Mouse (Mus musculus) granulocyte monocyte progenitor cell, adult 5-6 weeks (primary cell): Measurements from ENCODE around the gene Wwtr1. TPM values are rescaled to one million over a fixed set of nuclear protein-coding genes. Genes with fewer than 3 reads are reported as not detected.

Experiments
- ATAC-seq: replicated peaks from 2 replicates; pipeline ENCODE4 v1.8.0; 2016; ENCODE audit warnings: mild to moderate bottlenecking, moderate TSS enrichment, inconsistent platforms; ENCODE audit not compliant: poor library complexity, severe bottlenecking
- total RNA-seq, 2 experiments: library from RNA; stranded (forward) in 1 of 2; stranded (reverse) in 1 of 2; fragments of 200-712, 200-1000 nt in 1 of 2; fragments of >200 nt in 1 of 2; fragmentation: Nextera tagmentation in 1 of 2; gene quantifications; 2 replicates each; pipeline ENCODE4 v1.2.3; 2014 to 2017

The Wwtr1 gene
- total RNA-seq, 2 experiments from 2014 or later = not detected

DNA sequence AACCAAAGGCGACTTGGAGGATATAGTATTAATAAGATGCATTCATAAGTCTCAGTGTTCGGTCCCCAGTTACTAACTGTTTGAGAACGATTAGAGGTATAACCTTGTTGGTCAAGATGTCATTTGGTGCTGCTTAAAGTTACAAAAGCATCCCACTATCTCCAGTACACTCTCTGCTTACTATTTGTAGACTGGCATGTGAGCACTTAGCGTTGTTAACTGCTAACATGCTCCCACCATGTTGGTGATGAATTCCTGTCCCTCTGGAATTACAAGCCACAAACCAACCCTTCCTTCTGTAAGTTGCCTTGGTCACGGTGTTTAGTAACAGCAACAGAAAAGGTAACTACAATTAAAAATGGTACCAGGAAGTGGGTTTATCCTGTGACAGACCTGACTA lies 52.6 kb downstream of the Wwtr1 start:
- no peak for ATAC-seq

DNA sequence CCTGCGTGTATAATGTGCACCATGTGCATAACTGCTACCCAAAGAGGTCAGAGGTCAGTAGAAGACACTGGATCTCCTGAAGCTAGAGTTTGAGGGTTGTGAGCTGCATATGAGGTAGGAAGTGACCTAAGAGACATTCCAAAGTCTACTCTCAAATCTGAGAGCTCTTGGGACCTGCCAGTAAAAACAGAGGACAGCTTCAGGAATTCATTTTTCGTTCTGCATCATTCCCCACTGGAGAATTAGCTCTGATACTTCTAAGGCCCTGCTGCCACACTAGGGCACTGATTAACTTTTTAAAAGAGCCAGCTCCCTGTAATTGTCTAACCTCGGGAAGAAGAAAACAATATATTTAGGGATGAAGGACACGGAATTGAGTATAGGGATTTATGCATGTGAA lies 53.8 kb downstream of the Wwtr1 start:
- ATAC-seq = no peak

- ATAC-seq = no peak
Measured at GRCm38 (mm10) chr3:57519995-57520394, 55.7 kb downstream of the Wwtr1 start.

DNA sequence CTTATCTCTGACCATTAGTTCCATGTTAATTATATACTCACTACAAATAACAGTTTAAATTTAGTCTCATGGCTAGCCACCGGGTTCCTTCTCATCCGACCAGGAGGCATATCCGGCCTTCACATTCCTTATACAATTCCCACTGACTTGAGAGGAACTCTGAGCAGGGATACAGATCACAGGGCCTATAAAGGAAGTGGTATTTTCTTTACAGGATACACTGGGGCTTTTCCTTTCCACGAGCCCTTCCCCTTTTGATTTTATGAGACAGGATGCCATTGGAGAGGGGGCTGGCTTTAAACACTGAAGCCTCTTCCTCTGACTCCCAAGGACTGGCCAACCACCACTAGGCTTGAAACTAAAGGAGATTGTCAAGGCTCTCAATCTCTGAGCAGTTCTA lies 59.6 kb downstream of the Wwtr1 start:
- no peak for ATAC-seq

DNA sequence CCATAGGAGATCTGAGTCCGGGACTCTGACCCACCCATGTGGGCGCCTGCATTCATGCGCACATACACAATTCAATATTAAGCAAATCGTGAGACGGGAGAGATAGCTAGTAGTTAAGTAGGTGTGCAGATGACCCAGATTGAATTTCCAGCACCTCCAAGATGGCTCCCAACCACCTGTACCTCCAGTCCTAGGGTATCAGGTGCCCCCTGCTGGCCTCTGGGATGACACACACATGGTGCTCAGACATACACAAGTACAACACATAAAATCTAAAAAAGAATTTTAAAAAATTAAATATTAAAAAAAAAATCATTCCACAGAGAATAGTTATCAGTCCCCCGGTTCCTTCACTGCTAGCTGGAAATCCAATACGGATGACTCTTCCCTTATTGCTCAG lies 60.7 kb downstream of the Wwtr1 start:
- ATAC-seq = no peak

DNA sequence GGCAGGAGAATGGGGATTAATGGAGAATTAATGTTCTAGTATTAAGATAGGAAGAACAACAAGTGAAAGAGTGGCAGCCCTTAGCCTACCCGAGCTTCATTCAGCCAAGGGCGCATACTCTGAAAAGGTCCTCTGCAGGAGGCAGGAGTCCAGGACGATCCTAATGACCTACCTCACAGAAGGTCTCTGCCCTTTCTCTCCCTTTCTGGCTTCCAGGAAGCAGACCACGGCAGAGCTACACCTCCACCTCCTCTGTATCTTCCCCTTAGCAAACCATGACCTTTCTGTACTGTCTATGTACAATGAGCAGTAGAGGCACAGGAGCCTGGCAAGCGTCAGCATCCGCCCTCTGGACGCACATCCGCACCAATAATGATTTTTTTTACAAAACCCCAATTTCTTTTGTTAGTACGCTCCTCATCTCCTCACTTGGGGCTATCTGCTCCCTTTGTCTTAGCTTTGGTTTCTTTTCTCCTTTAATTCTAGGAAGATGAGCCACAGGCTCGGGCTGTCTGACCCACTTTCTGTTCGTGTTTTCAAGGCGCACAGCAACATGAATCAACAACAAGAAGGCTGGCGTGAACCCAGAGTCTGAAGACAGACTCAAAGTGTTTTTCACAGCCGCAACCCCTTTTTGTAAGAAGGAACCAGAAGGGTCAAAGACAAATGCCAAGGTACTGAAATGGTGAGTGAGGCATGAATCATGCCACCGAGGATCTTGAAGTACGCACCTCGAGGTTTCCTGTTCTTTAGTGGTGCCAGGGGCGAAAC lies 63.7 kb downstream of the Wwtr1 start:
- ATAC-seq = no peak

DNA sequence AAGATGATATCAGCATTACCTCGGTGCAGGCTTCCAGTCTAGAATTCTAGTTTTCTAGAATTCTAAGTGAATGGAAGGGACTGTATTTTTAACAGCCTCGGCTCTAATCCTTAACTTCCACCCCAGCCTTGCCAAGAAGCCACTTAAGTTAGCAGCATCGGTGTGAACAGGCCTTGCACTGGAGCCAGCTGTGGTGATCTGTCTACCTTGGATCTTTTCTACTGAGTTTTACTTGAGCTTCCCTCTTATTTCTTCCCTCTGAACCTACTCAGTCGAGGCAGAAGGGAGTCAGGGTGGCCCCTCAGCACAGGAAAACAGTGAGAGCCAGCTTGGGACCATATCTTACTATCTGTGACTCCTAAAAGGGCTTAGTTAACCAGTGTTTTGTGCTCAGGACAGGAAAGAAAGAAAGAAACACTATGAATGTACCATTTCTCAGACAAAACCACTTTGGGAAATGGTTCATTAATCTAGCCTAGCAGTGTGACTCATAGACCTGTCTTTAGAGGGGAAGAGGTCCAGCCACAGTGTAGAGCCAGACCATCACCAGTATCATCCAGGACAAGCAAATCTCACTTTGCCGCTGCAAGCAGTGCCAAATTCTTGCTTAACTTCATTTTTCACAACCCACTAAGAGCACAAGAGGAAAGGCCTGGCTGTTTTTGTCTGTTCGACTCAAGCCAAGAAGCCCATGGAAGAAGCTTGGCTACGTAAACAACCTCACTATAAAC lies 65.6 kb downstream of the Wwtr1 start:
- ATAC-seq = no peak

DNA sequence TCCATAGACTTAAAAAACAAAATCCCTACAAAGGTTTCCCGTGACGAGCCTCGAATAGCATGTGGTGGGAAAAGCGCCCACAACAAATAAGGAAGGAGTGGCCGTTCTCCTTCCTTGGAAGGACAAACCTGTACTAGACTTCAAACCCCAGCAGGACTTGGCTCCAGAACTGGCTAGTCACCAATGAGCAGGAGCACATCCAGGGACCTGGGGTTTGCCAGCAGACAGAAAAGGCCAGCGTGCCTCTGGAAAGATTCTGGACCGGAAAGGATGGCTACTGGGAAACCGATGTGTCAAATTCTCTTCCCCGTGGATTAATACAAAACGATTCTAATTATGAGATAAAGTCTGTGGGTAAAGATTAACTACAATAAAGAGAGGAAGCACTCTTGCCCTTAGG lies 69.7 kb downstream of the Wwtr1 start:
- no peak for ATAC-seq

GRCm38 (mm10) chr3:57504756-57505155 lies 71.0 kb downstream of the Wwtr1 start:
- no peak for ATAC-seq

GRCm38 (mm10) chr3:57501596-57502220 lies 74.0 kb downstream of the Wwtr1 start:
- no peak for ATAC-seq

GRCm38 (mm10) chr3:57500846-57501245 lies 74.9 kb downstream of the Wwtr1 start:
- ATAC-seq = no peak

GRCm38 (mm10) chr3:57497791-57498190 lies 77.9 kb downstream of the Wwtr1 start:
- ATAC-seq = no peak

- ATAC-seq = no peak
Measured at GRCm38 (mm10) chr3:57496428-57496827, 79.3 kb downstream of the Wwtr1 start.

DNA sequence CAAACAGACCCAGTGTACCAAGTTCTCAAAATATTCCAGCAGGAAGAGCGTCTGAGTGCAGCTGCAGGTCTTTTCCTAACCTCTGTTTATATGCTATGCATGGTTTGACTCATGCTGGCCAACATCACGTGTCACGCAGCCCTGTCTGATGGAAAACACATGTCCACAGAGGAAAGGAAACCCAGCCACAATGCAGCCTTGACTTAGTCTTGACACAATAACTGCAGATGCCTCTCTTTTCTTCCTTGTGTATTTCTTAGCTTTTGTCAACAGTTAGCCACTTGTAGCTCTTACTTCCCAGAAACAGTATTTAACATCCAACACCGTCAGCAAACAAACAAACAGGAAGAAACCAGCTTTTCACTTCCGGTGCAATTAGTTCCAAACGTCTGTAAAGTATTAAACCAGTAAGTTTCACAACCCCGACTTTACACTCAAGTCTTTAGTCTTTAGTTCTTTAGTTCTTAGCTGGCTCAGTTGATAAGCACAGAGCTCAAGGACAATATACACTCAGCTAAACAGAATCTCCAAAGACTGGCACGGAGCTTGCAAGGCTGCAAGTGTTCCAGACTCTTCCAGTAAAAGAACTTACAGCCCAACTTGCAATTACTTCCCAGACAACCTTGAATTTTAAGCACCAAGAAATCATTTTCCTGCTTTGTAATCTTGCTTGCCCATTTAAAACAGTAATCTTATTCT lies 88.1 kb downstream of the Wwtr1 start:
- no peak for ATAC-seq

DNA sequence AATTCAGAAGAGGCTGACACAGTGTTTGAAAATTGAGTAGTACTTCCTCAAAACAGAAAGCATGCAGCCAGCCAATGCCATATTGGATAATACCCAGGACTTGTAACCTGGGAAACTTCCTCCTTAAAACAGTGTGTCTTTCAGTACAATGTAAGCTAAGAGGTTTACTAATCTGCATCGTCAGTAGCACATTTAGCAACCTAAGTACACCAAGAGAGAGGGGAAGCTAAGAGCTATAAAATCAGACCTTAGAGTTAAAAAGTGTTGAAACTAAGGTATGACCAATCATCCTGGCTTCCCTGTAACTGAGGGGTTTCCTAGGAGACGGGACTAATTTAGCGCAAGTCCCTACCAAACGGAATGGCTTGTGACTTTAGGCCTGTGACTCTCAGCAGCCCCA lies 89.6 kb downstream of the Wwtr1 start:
- no peak for ATAC-seq

- ATAC-seq = no peak
Measured at GRCm38 (mm10) chr3:57481981-57482380, 93.7 kb downstream of the Wwtr1 start.

- no peak for ATAC-seq
Measured at GRCm38 (mm10) chr3:57480640-57481039, 95.1 kb downstream of the Wwtr1 start.

GRCm38 (mm10) chr3:57474421-57474820 lies 101.3 kb downstream of the Wwtr1 start:
- no peak for ATAC-seq

DNA sequence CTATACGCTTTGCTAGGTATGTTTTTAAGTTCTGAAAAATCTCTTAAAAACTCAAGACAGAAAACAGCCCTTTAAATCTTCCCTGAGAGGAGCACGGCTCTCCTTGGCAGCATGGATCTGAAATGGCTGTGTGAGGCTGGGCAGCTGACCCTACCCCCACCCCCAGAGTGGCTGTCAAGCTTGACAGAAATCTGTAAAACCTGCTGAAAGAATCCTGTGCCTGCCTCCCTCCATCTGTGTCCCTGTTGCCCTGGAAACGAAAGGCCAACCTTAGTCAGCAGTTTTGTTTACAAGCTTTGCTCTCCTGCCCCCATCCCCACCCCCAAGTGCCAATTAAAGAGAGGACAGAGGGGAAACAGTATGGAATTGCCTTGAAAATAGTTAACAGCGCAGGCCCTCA lies 103.3 kb downstream of the Wwtr1 start:
- ATAC-seq = no peak

DNA sequence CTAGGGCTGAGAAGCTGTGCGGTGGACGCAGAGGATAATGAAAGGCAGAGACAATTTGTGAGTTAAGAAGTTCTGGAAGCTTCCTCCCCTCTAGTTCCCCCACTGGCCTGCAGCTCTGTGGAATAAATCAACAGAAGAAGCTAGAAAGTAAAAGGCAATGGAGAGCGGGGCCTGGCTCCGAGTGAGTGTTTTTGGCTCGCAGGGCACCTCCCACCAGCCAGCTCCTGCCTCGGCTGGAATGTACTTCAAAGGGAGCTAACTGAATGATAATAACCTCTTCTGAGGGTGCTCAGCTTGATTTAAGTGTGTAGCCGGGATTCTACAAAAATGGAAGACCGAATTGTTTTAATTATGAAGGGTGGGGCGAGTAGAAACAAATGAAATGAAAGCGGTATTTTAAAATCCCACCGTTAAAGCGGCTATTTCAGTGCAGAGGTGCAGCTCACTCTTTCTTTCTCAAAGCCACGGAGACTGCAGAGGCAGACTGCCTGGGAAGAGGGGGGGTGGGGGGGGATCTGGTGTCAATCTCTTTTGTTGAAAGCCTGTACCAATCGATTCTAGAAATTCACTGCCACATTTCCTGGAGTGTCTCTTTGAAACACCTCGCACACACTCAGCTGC lies 104.6 kb downstream of the Wwtr1 start:
- ATAC-seq = no peak
